Mouse (Mus musculus): Measurements from ENCODE around the gene Cmtm7.

DNA sequence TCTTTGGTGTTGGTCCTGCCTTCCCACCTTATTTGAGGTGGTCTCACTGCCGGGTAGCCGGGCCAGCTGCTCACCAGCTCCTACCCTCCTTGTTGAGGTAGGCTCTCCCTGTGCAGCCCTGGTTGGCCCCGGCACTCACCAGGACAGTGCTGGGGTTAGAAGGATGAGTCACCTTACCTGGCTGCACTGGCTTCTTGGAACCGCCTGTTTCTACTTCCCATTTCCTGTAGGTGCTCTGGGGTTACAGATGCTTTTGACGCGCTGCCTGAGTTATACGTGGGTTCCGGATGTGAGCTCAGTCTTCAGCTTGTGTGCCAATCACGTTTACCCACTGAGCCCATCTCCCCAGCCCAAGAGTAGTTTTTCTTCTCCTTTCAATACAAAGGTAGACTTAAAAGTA lies 41.3 kb downstream of the Cmtm7 start:
- no peak for TF ChIP-seq MAX (IDR thresholded peaks at IDR 0.05; ENCODE audit: low read depth)
- no peak for TF ChIP-seq POLR2A (IDR thresholded peaks at IDR 0.05; ENCODE audit: insufficient read length, low read depth)
- TF ChIP-seq USF1 (IDR thresholded peaks at IDR 0.05; ENCODE audit: low read depth), result no peak
- no peak for TF ChIP-seq MYOD1 (IDR thresholded peaks at IDR 0.05; ENCODE audit: control insufficient read depth in 1 of 3, insufficient read length in 2 of 3, low read depth in 2 of 3)
- TF ChIP-seq E2F4 (IDR thresholded peaks at IDR 0.05; ENCODE audit: insufficient read depth), result no peak
- no peak for TF ChIP-seq TCF12 (IDR thresholded peaks at IDR 0.05; ENCODE audit: insufficient read depth, poor library complexity, severe bottlenecking)
- no peak for TF ChIP-seq MYOG (IDR thresholded peaks at IDR 0.05; ENCODE audit: control insufficient read depth in 1 of 3, insufficient read depth in 1 of 3, insufficient read length in 2 of 3, low read depth in 2 of 3)
- TF ChIP-seq POLR2AphosphoS2 (IDR thresholded peaks at IDR 0.05; ENCODE audit: insufficient read length, low read depth), result no peak
- no peak for TF ChIP-seq CEBPB (IDR thresholded peaks at IDR 0.05; ENCODE audit: insufficient read depth, poor library complexity, severe bottlenecking)
- TF ChIP-seq TCF3 (IDR thresholded peaks at IDR 0.05; ENCODE audit: insufficient read length, low read depth), result no peak
- TF ChIP-seq REST (IDR thresholded peaks at IDR 0.05; ENCODE audit: insufficient read depth, insufficient read length), result no peak

Measured in myocyte (in vitro differentiated cells).